Mouse (Mus musculus): ENCODE measurements at regions not wholly inside any gene's neighbourhood (a gene's known extent, or its start where the extent isn't known, plus 50 kb on each side); places are given as distances from the start of the nearest gene placed in this dataset.

- ATAC-seq (replicated peaks; ENCODE audit: insufficient number of reproducible peaks, low FRiP score, low TSS enrichment, poor library complexity, severe bottlenecking): no peak
Measured at GRCm38 (mm10) chr14:106044274-106044673, 61.7 kb upstream of the Trim52 start.

- no peak for ATAC-seq (replicated peaks; ENCODE audit: insufficient number of reproducible peaks, low FRiP score, low TSS enrichment, poor library complexity, severe bottlenecking)
Measured at GRCm38 (mm10) chr14:106050231-106050630, 55.8 kb upstream of the Trim52 start.

GRCm38 (mm10) chr14:106052585-106053551, 53.1 kb upstream of the Trim52 start:
- no peak for ATAC-seq (replicated peaks; ENCODE audit: insufficient number of reproducible peaks, low FRiP score, low TSS enrichment, poor library complexity, severe bottlenecking)
